ENCODE assay signal across 10 mouse cellular contexts in genomic region chr9:75197297-75197696, GRCm38 (mm10). TPM values are rescaled to one million over a fixed set of nuclear protein-coding genes. Genes with fewer than 3 reads are reported as not detected.
DNase-seq lines count a peak whose midpoint lies in the region; ATAC-seq and TF ChIP-seq lines count a peak whose summit lies in the region.
"Had no signal": no experiment of that assay in that cellular context is flagged by ENCODE, and none has a peak within 500 bp of the region (broad histone marks: within the 10 kb centered on the region; RNA-seq: fewer than 3 reads in every experiment).

No protein-coding gene starts in this region.

- H3K4me3 ChIP-seq in heart, embryonic 10.5 days, result no peak overlapping the region
- H3K4me3 ChIP-seq in spleen, adult 2 months (ENCODE audit: extremely low read depth, insufficient read depth, insufficient read length), result no peak overlapping the region
- no peak overlapping the region for H3K4me3 ChIP-seq in hindbrain, embryonic 12.5 days
- no peak overlapping the region for H3K4me3 ChIP-seq in midbrain, embryonic 13.5 days (replicated peaks)
- H3K4me3 ChIP-seq: heart, embryonic 13.5 days had no signal

- TF ChIP-seq POLR2A in spleen, adult 2 months (IDR thresholded peaks at IDR 0.05; ENCODE audit: low read depth, low read length), result no peak

- 0 out of 2 replicates have a peak, but pooled peaks have one; percentile 38 for ATAC-seq in hindbrain, embryonic 12.5 days (ENCODE audit: low FRiP score)
- ATAC-seq in midbrain, embryonic 13.5 days, result peak; percentile 85

- H3K4me2 ChIP-seq in hindbrain, embryonic 12.5 days (replicated peaks), result no peak overlapping the region
- H3K4me2 ChIP-seq in midbrain, embryonic 13.5 days (replicated peaks), result no peak overlapping the region
- H3K4me2 ChIP-seq: heart, embryonic 13.5 days had no signal

- H3K27me3 ChIP-seq in heart, embryonic 10.5 days (ENCODE audit: insufficient read depth, poor library complexity, severe bottlenecking), result no peaks in the 10 kb centered on the region
- H3K27me3 ChIP-seq in spleen, adult 2 months (ENCODE audit: control insufficient read depth, insufficient read depth, low read length), result no peaks in the 10 kb centered on the region
- no peaks in the 10 kb centered on the region for H3K27me3 ChIP-seq in hindbrain, embryonic 12.5 days
- H3K27me3 ChIP-seq in midbrain, embryonic 13.5 days, result no peaks in the 10 kb centered on the region
- H3K27me3 ChIP-seq: heart, embryonic 13.5 days had no signal

- TF ChIP-seq CTCF in spleen, adult 2 months (IDR thresholded peaks at IDR 0.05; ENCODE audit: extremely low read depth, insufficient read depth, insufficient read length, insufficient replicate concordance), result peak; percentile 21; the same call in 1 of the 2 replicates

- no peaks in the 10 kb centered on the region for H3K9me3 ChIP-seq in heart, embryonic 10.5 days
- H3K9me3 ChIP-seq in hindbrain, embryonic 12.5 days (replicated peaks), result no peaks in the 10 kb centered on the region
- H3K9me3 ChIP-seq in midbrain, embryonic 13.5 days, result no peaks in the 10 kb centered on the region
- H3K9me3 ChIP-seq: heart, embryonic 13.5 days had no signal

- peaks cover 28% of the 10 kb centered on the region for H3K36me3 ChIP-seq in heart, embryonic 10.5 days
- peaks cover 19% of the 10 kb centered on the region for H3K36me3 ChIP-seq in spleen, adult 2 months (ENCODE audit: control insufficient read depth, insufficient read depth, low read length)
- H3K36me3 ChIP-seq in hindbrain, embryonic 12.5 days, result peaks cover 44% of the 10 kb centered on the region
- H3K36me3 ChIP-seq in midbrain, embryonic 13.5 days, result peaks cover 59% of the 10 kb centered on the region

- WGBS in heart, embryonic 10.5 days, result 56% methylated on average over 6 of the region's 6 CpGs
- WGBS in spleen, adult 2 months, result 89% methylated on average over 6 of the region's 6 CpGs
- WGBS in hindbrain, embryonic 12.5 days, result 51% methylated on average over 6 of the region's 6 CpGs
- 43% methylated on average over 6 of the region's 6 CpGs for WGBS in midbrain, embryonic 13.5 days

- H3K9ac ChIP-seq in hindbrain, embryonic 12.5 days, result no peak overlapping the region
- no peak overlapping the region for H3K9ac ChIP-seq in midbrain, embryonic 13.5 days (replicated peaks)
- H3K9ac ChIP-seq: heart, embryonic 13.5 days had no signal

- DNase-seq in heart, adult 18-20 months, result peak; percentile 10 to 14
- no peak for DNase-seq in heart, embryonic 10.5 days (ENCODE audit: low spot score)
- DNase-seq in spleen, adult 2 months (ENCODE audit: low read depth in 1 of 2, low spot score in 2 of 2), result peak in 1 of 2 experiments; percentile 16
- DNase-seq in spleen, adult 12 weeks (ENCODE audit: low spot score), result no peak
- DNase-seq in cerebellum, adult 9-10 months, result peak; percentile 87
- DNase-seq in gastrocnemius, adult 8-10 months (ENCODE audit: low spot score in 2 of 2), result no peak

- H3K27ac ChIP-seq in heart, embryonic 10.5 days, result no peak overlapping the region
- H3K27ac ChIP-seq in spleen, adult 2 months (ENCODE audit: insufficient read depth, low read length), result no peak overlapping the region
- 0 out of 2 replicates have a peak overlapping the region, but pooled peaks have one; percentile 52 for H3K27ac ChIP-seq in hindbrain, embryonic 12.5 days
- peak overlapping the region; percentile 60; the same call in 1 of the 2 replicates for H3K27ac ChIP-seq in midbrain, embryonic 13.5 days
- H3K27ac ChIP-seq: heart, embryonic 13.5 days had no signal

- H3K4me1 ChIP-seq in heart, embryonic 10.5 days, result peaks cover 14% of the 10 kb centered on the region; the same call in 1 of the 2 replicates
- H3K4me1 ChIP-seq in spleen, adult 2 months (ENCODE audit: control insufficient read depth, insufficient read depth, insufficient read length), result no peaks in the 10 kb centered on the region
- no peaks in the 10 kb centered on the region; the same call in 1 of the 2 replicates for H3K4me1 ChIP-seq in hindbrain, embryonic 12.5 days
- H3K4me1 ChIP-seq in midbrain, embryonic 13.5 days (replicated peaks), result peaks cover 5% of the 10 kb centered on the region; the same call in 1 of the 2 replicates

RNA-seq across cellular contexts. Expression of gene Myo5c, which starts 34.5 kb away (rescaled TPM):
- total RNA-seq in heart, adult 18-20 months (2021), result 1 to 10 TPM; 3.3 to 4.1 TPM
- polyA plus RNA-seq in heart, embryonic 10.5 days (2016; fragmentation: Nextera tagmentation; extraction: Ambion mirVana), result 0.51 and 1.4 TPM in 2 replicates
- 0.62 and 0.81 TPM in 2 replicates for polyA plus RNA-seq in spleen, adult 2 months (2012; rRNA removed)
- 0.65 and 1.8 TPM in 2 replicates for polyA plus RNA-seq in hindbrain, embryonic 12.5 days (2016; fragmentation: Nextera tagmentation; extraction: Ambion mirVana)
- 0.50 and 0.59 TPM in 2 replicates for polyA plus RNA-seq in midbrain, embryonic 13.5 days (2015; fragmentation: Nextera tagmentation; extraction: Ambion mirVana)
- 10 to 100 TPM in 1 of 4 experiments, 1 to 10 TPM in 3; 7.2 to 12.8 (median 8.8) TPM for total RNA-seq in gastrocnemius, adult 8-10 months (2022)
- total RNA-seq: MEL had no signal

Comparison
In these comparisons a context has a peak if more than half of its experiments do, and no peak if none do; other contexts are left out.
1. DNase-seq: peak in heart, adult 18-20 months (2 of 2) and cerebellum, adult 9-10 months (single experiment); none in heart, embryonic 10.5 days (single experiment), spleen, adult 12 weeks (single experiment) and gastrocnemius, adult 8-10 months (0 of 2).
2. H3K27ac ChIP-seq: peak in hindbrain, embryonic 12.5 days (single experiment) and midbrain, embryonic 13.5 days (single experiment); none in heart, embryonic 10.5 days (single experiment) and spleen, adult 2 months (single experiment).